Mouse (Mus musculus) CH12.LX (cell line): ENCODE measurements around the gene Antxrl. TPM values are rescaled to one million over a fixed set of nuclear protein-coding genes. Genes with fewer than 3 reads are reported as not detected.

ENCODE experiments used
- DNase-seq: peaks from one replicate; pipeline ENCODE4 v3.0.0-alpha.2; 2013; ENCODE audit errors: extremely low read depth
- H3K27ac ChIP-seq: 2 replicates; pipeline ENCODE4 v1.5.1; 2012; ENCODE audit warnings: low read depth, mild to moderate bottlenecking, control low read depth, moderate library complexity; ENCODE audit not compliant: insufficient read depth
- H3K27me3 ChIP-seq: replicated peaks from 2 replicates; pipeline ENCODE3; 2012; ENCODE audit warnings: inconsistent platforms
- H3K36me3 ChIP-seq, 2 experiments: replicated peaks in 1 of 2; 2 replicates each; pipeline versions ENCODE3 to v1.6.1; 2012; ENCODE audit warnings: inconsistent platforms in 1 of 2, low read length in 1 of 2, mild to moderate bottlenecking in 1 of 2, mixed read lengths in 1 of 2, moderate library complexity in 1 of 2; ENCODE audit not compliant: control insufficient read depth in 1 of 2, insufficient read depth in 1 of 2
- H3K4me1 ChIP-seq, 2 experiments: 2 replicates each; pipeline ENCODE4 v1.6.1; 2012; ENCODE audit warnings: inconsistent platforms in 1 of 2, moderate library complexity in 1 of 2; ENCODE audit not compliant: insufficient read depth in 2 of 2, control insufficient read depth in 1 of 2
- H3K4me2 ChIP-seq: 2 replicates; pipeline ENCODE4 v1.6.1; 2012; ENCODE audit warnings: low read depth, mild to moderate bottlenecking, control low read depth; ENCODE audit not compliant: poor library complexity, insufficient read depth, severe bottlenecking
- H3K4me3 ChIP-seq, 3 experiments: fragments of 150-350 bp in 1 of 3; sonication (generic) in 1 of 3; replicated peaks in 1 of 3; 2 replicates each; pipeline versions ENCODE3 to v1.5.1; 2011 to 2012; ENCODE audit warnings: low read depth in 2 of 3, low read length in 2 of 3, mild to moderate bottlenecking in 2 of 3, moderate library complexity in 2 of 3, control low read depth in 1 of 3, improper control_type of control experiment in 1 of 3, inconsistent platforms in 1 of 3, mixed read lengths in 1 of 3; ENCODE audit not compliant: poor library complexity in 1 of 3
- H3K79me2 ChIP-seq: replicated peaks from 2 replicates; pipeline ENCODE4 v1.6.1; 2012; ENCODE audit warnings: mild to moderate bottlenecking, moderate library complexity; ENCODE audit not compliant: control insufficient read depth, poor library complexity, insufficient read depth, severe bottlenecking; ENCODE audit errors: extremely low read depth
- H3K9ac ChIP-seq: 2 replicates; pipeline ENCODE4 v1.6.1; 2012; ENCODE audit warnings: low read depth, mild to moderate bottlenecking, control low read depth, moderate library complexity; ENCODE audit not compliant: insufficient read depth
- H3K9me3 ChIP-seq: replicated peaks from 2 replicates; pipeline ENCODE3; 2012; ENCODE audit warnings: low read length, inconsistent platforms, mixed read lengths
- BHLHE40 ChIP-seq: IDR thresholded peaks from 2 replicates; pipeline ENCODE4 v1.6.1; 2011; ENCODE audit warnings: mild to moderate bottlenecking, low read depth, low read length, improper control_type of control experiment
- CHD1 ChIP-seq: IDR thresholded peaks from 2 replicates; pipeline ENCODE4 v1.6.1; 2012; ENCODE audit warnings: low read depth, low read length, improper control_type of control experiment, inconsistent platforms
- CTCF ChIP-seq, 2 experiments: IDR thresholded peaks in 1 of 2; conservative IDR thresholded peaks in 1 of 2; 2 replicates each; pipeline ENCODE4 v1.5.1; 2011 to 2012; ENCODE audit warnings: low read depth in 2 of 2, low read length in 2 of 2, improper control_type of control experiment in 1 of 2, inconsistent platforms in 1 of 2, mild to moderate bottlenecking in 1 of 2, moderate library complexity in 1 of 2
- ELF1 ChIP-seq: IDR thresholded peaks from 2 replicates; pipeline ENCODE4 v1.6.1; 2014; ENCODE audit warnings: low read depth, mild to moderate bottlenecking, inconsistent platforms, low read length, improper control_type of control experiment
- EP300 ChIP-seq: IDR thresholded peaks from 2 replicates; pipeline ENCODE4 v1.6.1; 2011; ENCODE audit warnings: low read length, improper control_type of control experiment
- ETS1 ChIP-seq: conservative IDR thresholded peaks from 2 replicates; pipeline ENCODE4 v1.6.1; 2012; ENCODE audit warnings: low read depth, mild to moderate bottlenecking, inconsistent platforms, low read length, improper control_type of control experiment, moderate library complexity
- HCFC1 ChIP-seq: IDR thresholded peaks from 2 replicates; pipeline ENCODE4 v1.6.1; 2012; ENCODE audit warnings: low read depth, mild to moderate bottlenecking, inconsistent platforms, low read length, improper control_type of control experiment
- IRF4 ChIP-seq: IDR thresholded peaks from 2 replicates; pipeline ENCODE4 v1.6.1; 2014; ENCODE audit warnings: low read depth, mild to moderate bottlenecking, inconsistent platforms, low read length, improper control_type of control experiment
- JUN ChIP-seq: IDR thresholded peaks from 2 replicates; pipeline ENCODE4 v1.6.1; 2011; ENCODE audit warnings: low read depth, mild to moderate bottlenecking, low read length, improper control_type of control experiment, moderate library complexity; ENCODE audit not compliant: insufficient read depth
- KAT2A ChIP-seq: IDR thresholded peaks from 2 replicates; pipeline ENCODE4 v1.6.1; 2012; ENCODE audit warnings: low read length, improper control_type of control experiment, inconsistent platforms; ENCODE audit not compliant: insufficient replicate concordance
- MEF2A ChIP-seq: IDR thresholded peaks from 2 replicates; pipeline ENCODE4 v1.6.1; 2014; ENCODE audit warnings: low read depth, mild to moderate bottlenecking, inconsistent platforms, low read length, improper control_type of control experiment, borderline replicate concordance
- MYC ChIP-seq: IDR thresholded peaks from 2 replicates; pipeline ENCODE4 v1.6.1; 2011; ENCODE audit warnings: low read depth, mild to moderate bottlenecking, improper control_type of control experiment, low read length
- NELFE ChIP-seq: IDR thresholded peaks from 2 replicates; pipeline ENCODE4 v1.6.1; 2011; ENCODE audit warnings: low read depth, low read length, improper control_type of control experiment
- RAD21 ChIP-seq: IDR thresholded peaks from 2 replicates; pipeline ENCODE4 v1.6.1; 2011; ENCODE audit warnings: low read depth, mild to moderate bottlenecking, low read length, improper control_type of control experiment, moderate library complexity
- RCOR1 ChIP-seq: conservative IDR thresholded peaks from 2 replicates; pipeline ENCODE4 v1.6.1; 2012; ENCODE audit warnings: low read depth, mild to moderate bottlenecking, inconsistent platforms, low read length, improper control_type of control experiment
- SIN3A ChIP-seq: IDR thresholded peaks from 2 replicates; pipeline ENCODE4 v1.6.1; 2012; ENCODE audit warnings: low read length, improper control_type of control experiment, inconsistent platforms
- SMC3 ChIP-seq: IDR thresholded peaks from 2 replicates; pipeline ENCODE4 v1.6.1; 2011; ENCODE audit warnings: low read depth, low read length, improper control_type of control experiment
- TBP ChIP-seq: conservative IDR thresholded peaks from 2 replicates; pipeline ENCODE4 v1.6.1; 2011; ENCODE audit warnings: low read depth, low read length, improper control_type of control experiment
- UBTF ChIP-seq: IDR thresholded peaks from 2 replicates; pipeline ENCODE4 v1.6.1; 2012; ENCODE audit warnings: low read depth, mild to moderate bottlenecking, inconsistent platforms, low read length, improper control_type of control experiment, moderate library complexity
- ZC3H11A ChIP-seq: IDR thresholded peaks from 2 replicates; pipeline ENCODE4 v1.6.1; 2012; ENCODE audit warnings: low read depth, mild to moderate bottlenecking, inconsistent platforms, low read length, improper control_type of control experiment
- ZKSCAN1 ChIP-seq: IDR thresholded peaks from 2 replicates; pipeline ENCODE4 v1.6.1; 2012; ENCODE audit warnings: low read depth, inconsistent platforms, low read length, improper control_type of control experiment, borderline replicate concordance
- ZMIZ1 ChIP-seq: IDR thresholded peaks from 2 replicates; pipeline ENCODE4 v1.6.1; 2012; ENCODE audit warnings: low read depth, mild to moderate bottlenecking, inconsistent platforms, low read length, improper control_type of control experiment
- ZNF384 ChIP-seq: IDR thresholded peaks from 2 replicates; pipeline ENCODE4 v1.6.1; 2012; ENCODE audit warnings: low read depth, low read length, improper control_type of control experiment, inconsistent platforms
- dilution Hi-C: fragments of 300-500 bp; cut with MboI; formaldehyde crosslinking; loops from 2 replicates; pipeline ENCODE4 v1.14.3; 2020; ENCODE audit warnings: low sequenced_read_pairs; ENCODE audit not compliant: extremely low pct_unique_long_range_greater_than_20kb, extremely low pct_ligation_motif_present
- in situ Hi-C: fragments of 300-500 bp; cut with MboI; formaldehyde crosslinking; loops from 3 replicates; pipeline ENCODE4 v1.14.3; 2019; ENCODE audit warnings: low sequenced_read_pairs, low pct_ligation_motif_present, low pct_unique_long_range_greater_than_20kb, mixed read lengths
- polyA plus RNA-seq: library from polyadenylated mRNA; unstranded; fragments of >175 nt; gene quantifications from 2 replicates; pipeline ENCODE4 v1.2.1, GENCODE M21; 2012; ENCODE audit warnings: low read depth; ENCODE audit not compliant: insufficient read length
- total RNA-seq, 2 experiments: library from RNA; depleted of rRNA; stranded (reverse); fragments of 300-350 nt in 1 of 2; fragments of >200 nt in 1 of 2; gene quantifications; 2 replicates each; pipeline ENCODE4 v1.2.3; 2012 to 2014

Antxrl gene
- total and polyA plus RNA-seq, 3 experiments = not detected

GRCm38 (mm10) chr14:34016938-34017337, 35.6 kb upstream of the Antxrl start:
- Histone ChIP-seq H3K4me2 (no peak overlapping the region), H3K27me3 (no peaks in the 10 kb centered on the region), H3K4me1 (peaks cover 0 to 5% of the 10 kb centered on the region in 2 experiments; a peak in 1 of 4 replicates), H3K27ac (no peak overlapping the region)
- dilution Hi-C loops = no loop called here
- TF ChIP-seq ZMIZ1 (no peak), RAD21 (no peak), SMC3 (no peak), CHD1 (no peak), CTCF (conservative IDR thresholded peaks at IDR 0.05 in 1 of 2, IDR thresholded peaks at IDR 0.05 in 1 of 2; ENCODE audit: low read depth in 2 of 2, low read length in 2 of 2) (no peak), HCFC1 (no peak), ZC3H11A (no peak), ELF1 (no peak), ZKSCAN1 (no peak), MEF2A (no peak), TBP (no peak), KAT2A (no peak), SIN3A (no peak), IRF4 (no peak), ZNF384 (no peak), ETS1 (no peak), JUN (no peak)
- TF ChIP-seq, all 38 proteins: peak for 0
- no peak overlapping the region for H3K4me3 ChIP-seq
- in situ Hi-C loops = no loop called here
- H3K36me3 ChIP-seq = no peaks in the 10 kb centered on the region
- no peaks in the 10 kb centered on the region for H3K9me3 ChIP-seq
- no peak overlapping the region for H3K9ac ChIP-seq
- no peak for DNase-seq
- no peaks in the 10 kb centered on the region for H3K79me2 ChIP-seq

- Histone ChIP-seq H3K27me3 (no peaks in the 10 kb centered on the region), H3K9me3 (peaks cover 2% of the 10 kb centered on the region), H3K27ac (no peak overlapping the region), H3K36me3 (no peaks in the 10 kb centered on the region), H3K9ac (no peak overlapping the region), H3K4me1 (no peaks in the 10 kb centered on the region), H3K4me2 (no peak overlapping the region), H3K4me3 (no peak overlapping the region), H3K79me2 (no peaks in the 10 kb centered on the region)
- dilution Hi-C loops = no loop called here
- in situ Hi-C loops = no loop called here
- TF ChIP-seq HCFC1 (no peak), ZNF384 (no peak), SIN3A (no peak), ETS1 (no peak), BHLHE40 (no peak), UBTF (no peak), EP300 (no peak), NELFE (no peak), MYC (no peak), RCOR1 (no peak), ELF1 (no peak)
- no peak for DNase-seq
Observed at GRCm38 (mm10) chr14:34026710-34027109, 25.8 kb upstream of the Antxrl start.
